Mouse (Mus musculus) embryonic stem cell, embryonic (primary cell): ENCODE measurements around the gene Sipa1l3.

Source experiments
- CTCF ChIA-PET, 4 experiments: fragments of 300-600 bp in 2 of 4; fragments of 350-600 bp in 2 of 4; sonication (Branson Sonifier 250); formaldehyde crosslinking; loops; one replicate each; lab custom pipeline; 2022; ENCODE audit warnings: inconsistent platforms in 2 of 4; lab: Charles Lee
- POLR2A ChIA-PET, 4 experiments: fragments of 300-600 bp in 2 of 4; fragments of 350-600 bp in 2 of 4; sonication (Branson Sonifier 250); formaldehyde crosslinking; loops; one replicate each; lab custom pipeline; 2022; ENCODE audit warnings: antibody characterized with exemption in 4 of 4, inconsistent platforms in 1 of 4; lab: Charles Lee

Gene Sipa1l3

GRCm38 (mm10) chr7:29469602-29470344 is 48.7 kb downstream of the Sipa1l3 start:
- ChIA-PET POLR2A (interaction anchor here in 3 of 4 experiments (0.6 to 3.3 kb wide), 19 partner anchors 9 to 811 kb away, joined by 3 to 18 read pairs (median 4); partner anchors contain the start of genes Sipa1l3 (in 2 of the 3), Thap8 (in 1 of the 3) and Wdr62 (in 1 of the 3)), CTCF (interaction anchor here in 3 of 4 experiments (0.5 to 1.1 kb wide), 4 partner anchors 15 to 169 kb away, joined by 3 to 4 read pairs (median 3); no protein-coding TSS in a partner anchor)

GRCm38 (mm10) chr7:29468593-29468992 is 49.8 kb downstream of the Sipa1l3 start:
- ChIA-PET POLR2A (interaction anchor here in 3 of 4 experiments (0.5 to 3.3 kb wide), 17 partner anchors 8 to 812 kb away, joined by 3 to 18 read pairs (median 4); partner anchors contain the start of genes Sipa1l3 (in 2 of the 3), Thap8 (in 1 of the 3) and Wdr62 (in 1 of the 3)), CTCF (interaction anchor here in 1 of 4 experiments (1.1 kb wide), 1 partner anchor 86 kb away, joined by 3 read pairs; no protein-coding TSS in a partner anchor)

- CTCF ChIA-PET = no interaction called here
- POLR2A ChIA-PET = interaction anchor here in 2 of 4 experiments (0.5 to 1.7 kb wide), 5 partner anchors 13 to 656 kb away, joined by 3 to 7 read pairs (median 4); partner anchors contain the start of gene Sipa1l3 (in 1 of the 2)
These were observed 51.9 kb downstream of the Sipa1l3 start for GRCm38 (mm10) chr7:29466585-29466984.

GRCm38 (mm10) chr7:29465736-29466135 is 52.7 kb downstream of the Sipa1l3 start:
- ChIA-PET POLR2A (interaction anchor here in 1 of 4 experiments (1.7 kb wide), 1 partner anchor 12 kb away, joined by 7 read pairs; no protein-coding TSS in a partner anchor), CTCF (interaction anchor here in 1 of 4 experiments (0.5 kb wide), 1 partner anchor 159 kb away, joined by 5 read pairs; no protein-coding TSS in a partner anchor)

- CTCF ChIA-PET = interaction anchor here in 1 of 4 experiments (0.8 kb wide), 1 partner anchor 8 kb away, joined by 3 read pairs; no protein-coding TSS in a partner anchor
- POLR2A ChIA-PET = interaction anchor here in 2 of 4 experiments (1.2 to 5.1 kb wide), 2 partner anchors 10 to 11 kb away, joined by 7 to 22 read pairs; no protein-coding TSS in a partner anchor
These were observed 55.6 kb downstream of the Sipa1l3 start for GRCm38 (mm10) chr7:29462820-29463219.

GRCm38 (mm10) chr7:29462178-29462577 is 56.3 kb downstream of the Sipa1l3 start:
- ChIA-PET POLR2A (interaction anchor here in 2 of 4 experiments (1.0 to 5.1 kb wide), 4 partner anchors 9 to 18 kb away, joined by 4 to 22 read pairs (median 6); no protein-coding TSS in a partner anchor), CTCF (interaction anchor here in 1 of 4 experiments (0.6 kb wide), 1 partner anchor 62 kb away, joined by 4 read pairs; no protein-coding TSS in a partner anchor)

- CTCF ChIA-PET = interaction anchor here in 1 of 4 experiments (0.5 to 0.7 kb wide), 2 partner anchors 34 to 480 kb away, joined by 3 to 14 read pairs; partner anchors contain the start of genes Eif3k and Map4k1
- POLR2A ChIA-PET = interaction anchor here in 3 of 4 experiments (1.0 to 5.1 kb wide), 9 partner anchors 8 to 44 kb away, joined by 3 to 22 read pairs (median 4); no protein-coding TSS in a partner anchor
These were observed 56.9 kb downstream of the Sipa1l3 start for GRCm38 (mm10) chr7:29461557-29461956.

- CTCF ChIA-PET = interaction anchor here in 2 of 4 experiments (1.4 to 1.5 kb wide), 2 partner anchors 76 kb away, joined by 3 to 5 read pairs; no protein-coding TSS in a partner anchor
These were observed 59.3 kb downstream of the Sipa1l3 start for GRCm38 (mm10) chr7:29458889-29459740.

GRCm38 (mm10) chr7:29457772-29458171 is 60.7 kb downstream of the Sipa1l3 start:
- POLR2A ChIA-PET = interaction anchor here in 3 of 4 experiments (0.6 to 3.6 kb wide), 13 partner anchors 11 to 524 kb away, joined by 3 to 14 read pairs (median 5); partner anchors contain the start of gene Sipa1l3 (in 1 of the 3)
- CTCF ChIA-PET = interaction anchor here in 2 of 4 experiments (0.6 to 0.9 kb wide), 2 partner anchors 58 to 75 kb away, joined by 3 to 4 read pairs; no protein-coding TSS in a partner anchor

More at GRCm38 (mm10) chr7:29458889-29459740, 59.3 kb downstream of the Sipa1l3 start:
- POLR2A ChIA-PET = interaction anchor here in 3 of 4 experiments (0.6 to 3.6 kb wide), 10 partner anchors 10 to 59 kb away, joined by 3 to 14 read pairs (median 5); partner anchors contain the start of gene Sipa1l3 (in 1 of the 3)

- ChIA-PET POLR2A (interaction anchor here in 2 of 4 experiments (1.1 to 3.6 kb wide), 7 partner anchors 10 to 61 kb away, joined by 3 to 14 read pairs (median 5); partner anchors contain the start of gene Sipa1l3 (in 1 of the 2)), CTCF (interaction anchor here in 2 of 4 experiments (0.5 to 1.5 kb wide), 3 partner anchors 66 to 1499 kb away, joined by 3 to 5 read pairs (median 4); no protein-coding TSS in a partner anchor)
These were observed 61.7 kb downstream of the Sipa1l3 start for GRCm38 (mm10) chr7:29456716-29457115.

- ChIA-PET POLR2A (interaction anchor here in 3 of 4 experiments (0.6 to 5.7 kb wide), 8 partner anchors 9 to 1994 kb away, joined by 3 to 28 read pairs (median 6); partner anchors contain the start of gene Sipa1l3 (in 1 of the 3)), CTCF (interaction anchor here in 1 of 4 experiments (0.7 kb wide), 1 partner anchor 8 kb away, joined by 3 read pairs; no protein-coding TSS in a partner anchor)
These were observed 62.9 kb downstream of the Sipa1l3 start for GRCm38 (mm10) chr7:29455591-29455990.

- ChIA-PET POLR2A (interaction anchor here in 3 of 4 experiments (0.6 to 5.7 kb wide), 13 partner anchors 9 to 1994 kb away, joined by 3 to 28 read pairs (median 4); partner anchors contain the start of gene Sipa1l3 (in 1 of the 3)), CTCF (interaction anchor here in 1 of 4 experiments (0.7 kb wide), 1 partner anchor 8 kb away, joined by 3 read pairs; no protein-coding TSS in a partner anchor)
These were observed 63.5 kb downstream of the Sipa1l3 start for GRCm38 (mm10) chr7:29454965-29455364.

GRCm38 (mm10) chr7:29452991-29453741 is 65.3 kb downstream of the Sipa1l3 start:
- ChIA-PET POLR2A (interaction anchor here (0.5 to 5.7 kb wide), 28 partner anchors 8 to 909 kb away, joined by 3 to 28 read pairs (median 4); partner anchors contain the start of genes Sipa1l3 (in 1 of the 4) and Spint2 (in 1 of the 4)), CTCF (interaction anchor here (0.5 to 1.4 kb wide), 5 partner anchors 8 to 70 kb away, joined by 3 to 4 read pairs (median 3); no protein-coding TSS in a partner anchor)

- POLR2A ChIA-PET = interaction anchor here (0.5 to 5.7 kb wide), 33 partner anchors 10 to 908 kb away, joined by 3 to 28 read pairs (median 4); partner anchors contain the start of genes Psmd8 (in 1 of the 4), Sipa1l3 (in 1 of the 4) and Spint2 (in 1 of the 4)
- CTCF ChIA-PET = interaction anchor here in 1 of 4 experiments (0.5 to 1.4 kb wide), 2 partner anchors 69 to 275 kb away, joined by 3 to 4 read pairs; no protein-coding TSS in a partner anchor
These were observed 66.1 kb downstream of the Sipa1l3 start for GRCm38 (mm10) chr7:29452381-29452780.

GRCm38 (mm10) chr7:29450175-29450574 is 68.3 kb downstream of the Sipa1l3 start:
- POLR2A ChIA-PET = interaction anchor here in 3 of 4 experiments (0.6 to 5.7 kb wide), 7 partner anchors 25 to 1246 kb away, joined by 3 to 28 read pairs (median 4); partner anchors contain the start of gene Sipa1l3 (in 1 of the 3)
- CTCF ChIA-PET = no interaction called here
